Mouse (Mus musculus) lung, postnatal 14 days (tissue): Measurements from ENCODE around the gene Nkiras1.
"Not testable (repeated sequence)": the region's sequence is repeated elsewhere in the genome, so short reads cannot be mapped to it uniquely, and the experiment has no call there.

Experiments used
- DNase-seq: peaks from one replicate; pipeline ENCODE4 v3.0.0; 2021

Gene Nkiras1

GRCm38 (mm10) chr14:18270529-18271441 is at the start of gene Nkiras1, which contains the start of gene Rpl15:
Gene Nkiras1 (plus strand): TSS chr14:18271136.
Gene Rpl15 (minus strand): TSS chr14:18271391.
- DNase-seq, result peak; percentile 98

- no peak for DNase-seq
These were observed 49.0 kb upstream of the Nkiras1 start for GRCm38 (mm10) chr14:18221977-18222376.

GRCm38 (mm10) chr14:18225431-18225830 is 45.5 kb upstream of the Nkiras1 start:
- not testable (repeated sequence) for DNase-seq

- DNase-seq, result not testable (repeated sequence)
These were observed 44.8 kb upstream of the Nkiras1 start for GRCm38 (mm10) chr14:18226181-18226580.

GRCm38 (mm10) chr14:18229751-18230150 is 41.2 kb upstream of the Nkiras1 start:
- DNase-seq, result not testable (repeated sequence)

- DNase-seq, result not testable (repeated sequence)
These were observed 39.1 kb upstream of the Nkiras1 start for GRCm38 (mm10) chr14:18231866-18232265.

GRCm38 (mm10) chr14:18233076-18233475 is 37.9 kb upstream of the Nkiras1 start:
- DNase-seq, result no peak

GRCm38 (mm10) chr14:18233981-18234960 is 36.7 kb upstream of the Nkiras1 start:
- DNase-seq, result no peak

GRCm38 (mm10) chr14:18236496-18237235 is 34.3 kb upstream of the Nkiras1 start:
- not testable (repeated sequence) for DNase-seq

- DNase-seq, result no peak
These were observed 33.6 kb upstream of the Nkiras1 start for GRCm38 (mm10) chr14:18237381-18237780.

GRCm38 (mm10) chr14:18238131-18238749 is 32.7 kb upstream of the Nkiras1 start:
- DNase-seq, result peak; percentile 98

- DNase-seq, result peak; percentile 99
These were observed 31.9 kb upstream of the Nkiras1 start, which contains the start of gene Nr1d2 for GRCm38 (mm10) chr14:18238750-18239731. Gene Nr1d2 (minus strand): TSS chr14:18239127.

- no peak for DNase-seq
These were observed 30.8 kb upstream of the Nkiras1 start for GRCm38 (mm10) chr14:18240132-18240531.

- no peak for DNase-seq
These were observed 29.1 kb upstream of the Nkiras1 start for GRCm38 (mm10) chr14:18241786-18242185.

GRCm38 (mm10) chr14:18242638-18243130 is 28.3 kb upstream of the Nkiras1 start:
- no peak for DNase-seq

GRCm38 (mm10) chr14:18261203-18261602 is 9.7 kb upstream of the Nkiras1 start:
- DNase-seq, result no peak

GRCm38 (mm10) chr14:18263427-18263826 is 7.5 kb upstream of the Nkiras1 start:
- DNase-seq, result no peak

- not testable (repeated sequence) for DNase-seq
These were observed 898 bp upstream of the Nkiras1 start for GRCm38 (mm10) chr14:18269947-18270528.

- no peak for DNase-seq
These were observed 730 bp downstream of the Nkiras1 start for GRCm38 (mm10) chr14:18271666-18272065.

- DNase-seq, result no peak
These were observed 3.6 kb downstream of the Nkiras1 start for GRCm38 (mm10) chr14:18274526-18274925.
